Mouse (Mus musculus) bone marrow, adult 2 months (tissue): ENCODE data around the gene Sdf2. TPM values are rescaled to one million over a fixed set of nuclear protein-coding genes. Genes with fewer than 3 reads are reported as not detected.

ENCODE experiments used
- H3K27ac ChIP-seq: fragments of 200-500 bp; 2 replicates; pipeline ENCODE4 v1.5.1; 2012; ENCODE audit warnings: low read depth, mild to moderate bottlenecking, control low read depth, inconsistent platforms, low read length; ENCODE audit not compliant: control insufficient read depth, poor library complexity, insufficient read depth
- H3K4me1 ChIP-seq: fragments of 200-500 bp; 2 replicates; pipeline ENCODE4 v1.6.1; 2011; ENCODE audit warnings: low read length; ENCODE audit not compliant: control insufficient read depth, insufficient read depth
- H3K4me3 ChIP-seq: fragments of 200-500 bp; replicated peaks from 2 replicates; pipeline ENCODE3; 2011; ENCODE audit warnings: mild to moderate bottlenecking, low read depth, low read length, control low read depth; ENCODE audit not compliant: control insufficient read depth
- CTCF ChIP-seq: fragments of 200-500 bp; IDR thresholded peaks from 2 replicates; pipeline ENCODE4 v1.5.1; 2011; ENCODE audit warnings: low read length, control low read depth; ENCODE audit not compliant: control insufficient read depth, insufficient read depth
- POLR2A ChIP-seq: fragments of 200-500 bp; IDR thresholded peaks from 2 replicates; pipeline ENCODE4 v1.6.1; 2011; ENCODE audit warnings: low read depth, mild to moderate bottlenecking, control low read depth, low read length, borderline replicate concordance; ENCODE audit not compliant: control insufficient read depth
- WGBS: fragments of 180-500 bp; shearing (Covaris S2); methylation state at CpG from one replicate; pipeline ENCODE4 v1.1.7; 2018; 5-methylcytosine and 5-hydroxymethylcytosine counted together
- polyA plus RNA-seq: library from polyadenylated mRNA; stranded (reverse); fragments of >200 nt; gene quantifications from 2 replicates; pipeline ENCODE4 v1.2.4, GENCODE M21; 2011; ENCODE audit warnings: low replicate concordance; ENCODE audit not compliant: missing spikeins, insufficient read depth, insufficient read length

The Sdf2 gene
- polyA plus RNA-seq, 1 experiment = 67.8 TPM

DNA sequence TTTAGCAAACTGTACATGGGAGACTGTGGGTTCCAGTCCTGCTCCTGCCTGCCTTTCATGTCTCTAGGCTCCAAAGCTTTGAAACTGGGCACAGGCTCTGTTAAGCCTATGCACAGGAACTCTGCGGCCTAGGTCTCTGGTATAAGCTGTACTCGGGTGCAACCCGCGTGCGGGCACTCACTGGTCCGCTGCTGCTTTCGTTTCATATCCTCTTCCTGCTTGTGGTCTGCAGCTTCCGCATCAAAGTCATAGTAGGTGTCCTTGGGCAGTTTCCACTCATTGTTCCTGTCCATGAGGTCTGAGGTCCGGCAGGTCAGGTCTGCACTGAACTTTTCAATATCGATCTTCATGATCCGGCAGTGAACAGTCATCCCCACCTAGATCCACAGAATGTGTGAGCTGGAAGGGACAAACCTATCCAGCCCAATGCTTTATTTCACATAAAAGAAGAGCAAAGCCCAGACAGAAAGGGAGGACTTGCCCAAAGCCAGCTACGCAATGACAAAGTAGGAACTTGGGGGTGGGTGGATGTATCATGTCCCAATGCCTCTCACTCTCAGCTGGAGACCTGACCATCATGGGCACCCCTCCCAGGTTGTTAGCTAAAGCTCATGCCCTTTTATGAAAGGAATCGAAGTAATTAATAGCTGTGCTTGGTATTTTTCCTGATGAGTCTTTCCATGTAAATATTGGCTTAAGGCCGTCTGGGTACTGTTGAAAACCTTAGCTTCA lies 32.3 kb upstream of the Sdf2 start:
- peak overlapping the region; percentile 37 for H3K4me3 ChIP-seq
- H3K4me1 ChIP-seq = peaks cover 2% of the 10 kb centered on the region
- TF ChIP-seq CTCF (no peak), POLR2A (no peak)
- peak overlapping the region; percentile 78 for H3K27ac ChIP-seq
- 28% methylated on average over 14 of the region's 14 CpGs for WGBS

DNA sequence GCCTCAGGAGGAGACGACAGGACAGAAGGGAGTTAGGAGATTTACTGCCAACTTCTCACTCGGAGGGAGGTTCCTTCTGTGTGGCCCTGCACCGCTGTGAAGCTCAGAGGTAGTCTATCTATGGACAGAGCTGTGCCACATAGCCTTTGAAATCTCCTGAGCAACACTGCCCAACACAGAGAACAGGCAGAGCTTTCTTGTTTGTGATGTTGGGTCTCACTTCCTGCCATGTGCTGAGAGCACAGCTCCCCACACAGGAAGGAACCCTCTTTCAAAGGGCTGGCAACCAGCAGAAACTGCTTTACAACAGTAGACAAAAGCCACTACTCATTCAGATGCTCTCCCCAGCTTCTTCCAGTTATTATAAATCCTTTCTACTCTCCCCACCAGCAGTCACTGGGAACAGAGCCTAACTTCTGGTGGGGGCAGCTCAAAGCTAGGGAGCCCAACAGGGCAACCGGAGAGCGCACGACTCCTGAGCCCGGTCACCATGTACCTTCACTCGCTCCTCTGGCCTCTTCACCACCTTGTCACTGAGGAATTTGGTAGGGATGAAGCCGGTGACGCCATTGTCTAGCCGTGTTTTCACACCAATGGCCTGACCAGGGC lies 29.7 kb upstream of the Sdf2 start:
- H3K4me1 ChIP-seq = peaks cover 2% of the 10 kb centered on the region
- TF ChIP-seq CTCF (no peak), POLR2A (no peak)
- 80% methylated on average over 11 of the region's 11 CpGs for WGBS
- H3K4me3 ChIP-seq = no peak overlapping the region
- H3K27ac ChIP-seq = peak overlapping the region; percentile 22; the same call in 1 of the 2 replicates

DNA sequence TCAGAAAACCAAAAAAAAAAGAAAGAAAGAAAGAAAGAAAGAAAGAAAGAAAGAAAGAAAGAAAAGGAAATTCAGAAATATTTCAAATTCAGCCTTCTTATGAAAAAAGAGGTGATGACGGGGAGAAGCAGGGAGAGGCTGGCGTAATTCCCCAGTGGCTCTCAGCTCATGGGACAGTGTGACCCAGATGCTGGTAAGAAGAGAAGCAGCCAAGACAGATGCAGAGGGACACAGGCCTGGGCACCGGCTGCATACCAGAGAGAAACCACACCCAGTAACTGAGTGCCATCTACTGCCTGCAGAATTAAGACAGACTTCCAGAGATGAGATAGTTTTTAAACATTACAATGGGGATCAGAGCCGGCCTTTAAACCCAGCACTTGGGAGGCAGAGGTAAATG lies 22.0 kb upstream of the Sdf2 start:
- H3K4me3 ChIP-seq = no peak overlapping the region
- H3K27ac ChIP-seq = no peak overlapping the region
- WGBS = 93% methylated on average over 4 of the region's 4 CpGs
- H3K4me1 ChIP-seq = no peaks in the 10 kb centered on the region
- TF ChIP-seq POLR2A (no peak), CTCF (no peak)

DNA sequence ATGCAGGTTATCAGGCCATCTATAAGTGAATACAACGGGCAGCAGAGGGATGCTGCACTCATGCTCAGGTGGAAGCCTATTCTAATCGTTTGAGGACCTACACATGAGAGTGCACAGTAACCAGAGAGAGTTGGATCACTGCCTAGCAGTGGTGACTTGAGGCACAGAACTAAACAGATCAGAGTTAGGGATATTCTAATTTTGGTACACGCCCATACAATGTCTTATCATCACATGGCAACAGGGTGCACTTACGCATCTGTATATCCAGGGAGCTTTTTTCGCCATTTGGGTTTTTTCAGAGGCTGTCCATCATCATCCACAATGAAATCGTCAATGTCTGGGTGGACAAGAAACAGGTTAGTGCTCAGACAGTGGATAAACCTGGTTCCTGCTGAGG lies 14.0 kb upstream of the Sdf2 start:
- Histone ChIP-seq H3K27ac (no peak overlapping the region), H3K4me1 (no peaks in the 10 kb centered on the region), H3K4me3 (no peak overlapping the region)
- 73% methylated on average over 6 of the region's 6 CpGs for WGBS
- TF ChIP-seq POLR2A (no peak), CTCF (no peak)

DNA sequence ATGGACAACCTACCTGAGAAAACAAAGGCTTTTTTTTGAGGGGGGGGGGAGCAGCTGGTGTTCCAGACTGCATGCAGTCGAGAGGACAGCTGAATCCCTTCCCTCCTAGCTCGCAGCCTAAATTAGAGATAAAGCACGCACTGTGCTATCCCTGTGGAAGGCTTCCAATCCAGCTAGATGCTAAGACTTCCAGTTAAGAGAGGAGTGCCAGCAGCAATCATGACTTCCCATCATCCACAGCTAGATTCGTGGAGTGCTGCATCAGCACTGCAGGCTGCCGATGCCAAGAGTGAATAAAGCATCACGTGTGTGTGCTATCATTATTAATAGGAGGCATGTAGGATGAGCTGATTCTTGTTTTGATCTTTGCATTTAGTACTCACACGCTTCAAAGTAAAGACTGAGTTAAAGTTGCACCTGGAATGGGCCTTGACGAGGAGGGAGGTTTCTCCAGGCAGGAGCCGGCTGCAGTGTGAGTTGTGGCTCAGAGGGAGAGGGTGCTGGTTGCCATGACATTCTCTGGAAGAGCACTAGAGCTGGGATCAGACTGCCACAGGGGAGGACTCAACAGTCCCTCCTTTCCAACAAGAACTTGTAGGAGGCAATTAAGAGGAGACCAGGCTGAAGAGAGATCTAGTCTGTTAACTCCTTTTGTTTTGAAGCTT lies 5.2 kb upstream of the Sdf2 start:
- no peak overlapping the region for H3K27ac ChIP-seq
- no peak overlapping the region for H3K4me3 ChIP-seq
- TF ChIP-seq CTCF (no peak), POLR2A (no peak)
- no peaks in the 10 kb centered on the region; the same call in 1 of the 2 replicates for H3K4me1 ChIP-seq
- WGBS = 92% methylated on average over 9 of the region's 9 CpGs

DNA sequence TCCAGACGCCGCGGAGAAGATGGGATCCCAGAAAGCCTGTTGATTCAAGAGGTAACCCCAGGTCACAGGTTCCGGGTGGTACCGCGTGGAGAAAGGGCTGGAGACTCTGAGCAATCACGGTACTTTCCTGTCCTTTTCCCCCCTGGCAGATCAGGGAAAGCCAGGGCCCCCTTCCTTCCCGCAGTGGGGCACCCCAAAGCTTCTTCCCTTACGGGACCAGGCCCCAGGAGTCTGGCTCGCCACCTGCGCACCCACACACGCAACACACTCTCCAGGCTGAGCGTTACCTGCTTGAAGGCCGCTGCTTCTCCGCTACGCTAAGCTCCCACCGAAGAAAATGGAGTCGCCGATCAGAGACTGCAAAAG lies 302 bp upstream of the Sdf2 start:
- TF ChIP-seq CTCF (no peak), POLR2A (no peak)
- WGBS = 0% methylated on average over 19 of the region's 19 CpGs
- H3K4me1 ChIP-seq = no peaks in the 10 kb centered on the region; the same call in 1 of the 2 replicates

DNA sequence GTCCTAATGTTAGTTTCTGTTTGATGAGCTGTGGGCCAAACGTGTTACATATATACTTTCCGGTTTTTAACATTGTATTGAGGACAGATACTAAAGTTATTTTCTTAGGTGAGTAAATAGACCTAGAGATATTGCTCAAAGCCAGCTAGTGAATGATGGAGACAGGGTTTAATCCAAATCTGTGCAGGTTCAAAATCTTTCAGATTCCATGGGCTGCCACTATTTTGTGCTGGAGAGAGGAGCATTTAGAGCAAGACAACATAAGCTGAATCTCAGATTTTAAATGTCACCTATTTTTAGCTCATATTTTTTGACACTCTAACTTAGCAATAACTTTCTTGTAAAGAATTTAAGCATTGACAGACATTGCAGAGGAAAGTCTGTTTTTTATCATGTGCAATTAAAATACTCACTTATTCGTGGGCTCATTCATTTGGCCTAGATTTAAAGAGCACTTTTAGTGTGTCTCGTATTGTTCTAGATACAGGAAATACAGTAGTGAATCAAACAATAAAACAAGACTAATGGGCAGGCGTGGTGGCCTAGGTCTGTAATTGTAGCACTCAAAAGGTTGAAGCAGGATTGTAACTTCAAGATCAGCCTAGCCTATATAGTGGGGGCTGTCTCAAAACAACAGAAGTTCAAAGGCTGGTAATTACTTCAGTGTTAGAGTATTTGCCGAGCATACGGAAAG lies 919 bp downstream of the Sdf2 start:
- H3K27ac ChIP-seq = peak overlapping the region; percentile 97
- H3K4me1 ChIP-seq = no peaks in the 10 kb centered on the region; the same call in 1 of the 2 replicates
- WGBS = 43% methylated on average over 7 of the region's 7 CpGs
- peak overlapping the region; percentile 85 for H3K4me3 ChIP-seq
- TF ChIP-seq CTCF (no peak), POLR2A (no peak)

More for the DNA sequence above, 302 bp upstream of the Sdf2 start:
- H3K4me3 ChIP-seq = peak overlapping the region; percentile 85
- peak overlapping the region; percentile 97 for H3K27ac ChIP-seq

DNA sequence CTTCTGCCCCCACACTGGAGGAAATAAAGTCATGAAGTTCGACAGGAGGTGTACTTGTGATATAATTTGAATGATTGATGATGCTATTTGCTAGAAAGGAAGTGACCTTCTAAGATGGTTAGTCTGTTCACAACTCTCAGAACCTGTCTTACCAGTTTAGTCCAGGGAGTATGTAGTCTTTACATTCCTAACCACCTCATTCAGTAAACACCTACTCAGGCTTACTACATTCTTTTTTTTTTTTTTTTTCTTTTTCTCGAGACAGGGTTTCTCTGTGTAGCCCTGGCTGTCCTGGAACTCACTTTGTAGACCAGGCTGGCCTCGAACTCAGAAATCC lies 1.4 kb downstream of the Sdf2 start:
- Histone ChIP-seq H3K4me3 (no peak overlapping the region), H3K27ac (no peak overlapping the region), H3K4me1 (no peaks in the 10 kb centered on the region; the same call in 1 of the 2 replicates)
- TF ChIP-seq CTCF = no peak
- no peak for TF ChIP-seq POLR2A
- 46% methylated on average over 3 of the region's 3 CpGs for WGBS
